Mouse (Mus musculus) kidney, postnatal 0 days (tissue): ENCODE measurements around the gene Coro1c. TPM values are rescaled to one million over a fixed set of nuclear protein-coding genes. Genes with fewer than 3 reads are reported as not detected.

Experiments
- ATAC-seq: fragments of 200-750 bp; cut with Nextera tagmentation; replicated peaks from 2 replicates; pipeline ENCODE4 v1.8.0; 2017; ENCODE audit warnings: low read depth, moderate number of reproducible peaks, moderate TSS enrichment, moderate library complexity; ENCODE audit not compliant: low FRiP score
- DNase-seq: peaks from one replicate; pipeline ENCODE4 v3.0.0-alpha.2; 2016; ENCODE audit warnings: low spot score
- H3K27ac ChIP-seq: fragments of 300-500 bp; sonication (generic); 2 replicates; pipeline ENCODE4 v1.5.1; 2014; ENCODE audit warnings: mild to moderate bottlenecking
- H3K27me3 ChIP-seq: fragments of 300-500 bp; sonication (generic); 2 replicates; pipeline ENCODE4 v1.6.1; 2014; ENCODE audit warnings: low read length, mixed read lengths; ENCODE audit not compliant: insufficient read depth
- H3K36me3 ChIP-seq: fragments of 300-500 bp; sonication (generic); 2 replicates; pipeline ENCODE4 v1.6.1; 2014; ENCODE audit warnings: low read length, mixed read lengths; ENCODE audit not compliant: insufficient read depth
- H3K4me1 ChIP-seq: fragments of 300-500 bp; sonication (generic); replicated peaks from 2 replicates; pipeline ENCODE4 v1.6.1; 2014; ENCODE audit warnings: antibody characterized with exemption, low read length, mixed read lengths; ENCODE audit not compliant: insufficient read depth
- H3K4me2 ChIP-seq: fragments of 300-500 bp; sonication (generic); 2 replicates; pipeline ENCODE4 v1.6.1; 2014; ENCODE audit warnings: mild to moderate bottlenecking, low read length, moderate library complexity, mixed read lengths
- H3K4me3 ChIP-seq: fragments of 300-500 bp; sonication (generic); replicated peaks from 2 replicates; pipeline ENCODE4 v1.5.1; 2014; ENCODE audit warnings: low read depth, low read length
- H3K9ac ChIP-seq: fragments of 300-500 bp; sonication (generic); 2 replicates; pipeline ENCODE4 v1.6.1; 2014; ENCODE audit warnings: low read depth, low read length
- H3K9me3 ChIP-seq: fragments of 300-500 bp; sonication (generic); replicated peaks from 2 replicates; pipeline ENCODE4 v1.6.1; 2016; ENCODE audit warnings: low read length, inconsistent platforms, mixed read lengths
- CTCF ChIP-seq: IDR thresholded peaks from 2 replicates; pipeline ENCODE4 v1.5.1; 2016; ENCODE audit warnings: antibody characterized with exemption, low read depth, mild to moderate bottlenecking, moderate library complexity
- WGBS: fragments of 180-500 bp; shearing (Covaris S2); extraction: QIAGEN DNeasy Blood & Tissue Kit; methylation state at CpG from one replicate; pipeline ENCODE4 v1.1.7; 2014; 5-methylcytosine and 5-hydroxymethylcytosine counted together
- polyA plus RNA-seq: library from polyadenylated mRNA; unstranded; fragments of >200 nt; fragmentation: Nextera tagmentation; extraction: Ambion mirVana; gene quantifications from 2 replicates; pipeline ENCODE4 v1.2.1, GENCODE M21; 2015

The Coro1c gene
- polyA plus RNA-seq, 1 experiment from 2014 or later: 69.5 TPM

DNA sequence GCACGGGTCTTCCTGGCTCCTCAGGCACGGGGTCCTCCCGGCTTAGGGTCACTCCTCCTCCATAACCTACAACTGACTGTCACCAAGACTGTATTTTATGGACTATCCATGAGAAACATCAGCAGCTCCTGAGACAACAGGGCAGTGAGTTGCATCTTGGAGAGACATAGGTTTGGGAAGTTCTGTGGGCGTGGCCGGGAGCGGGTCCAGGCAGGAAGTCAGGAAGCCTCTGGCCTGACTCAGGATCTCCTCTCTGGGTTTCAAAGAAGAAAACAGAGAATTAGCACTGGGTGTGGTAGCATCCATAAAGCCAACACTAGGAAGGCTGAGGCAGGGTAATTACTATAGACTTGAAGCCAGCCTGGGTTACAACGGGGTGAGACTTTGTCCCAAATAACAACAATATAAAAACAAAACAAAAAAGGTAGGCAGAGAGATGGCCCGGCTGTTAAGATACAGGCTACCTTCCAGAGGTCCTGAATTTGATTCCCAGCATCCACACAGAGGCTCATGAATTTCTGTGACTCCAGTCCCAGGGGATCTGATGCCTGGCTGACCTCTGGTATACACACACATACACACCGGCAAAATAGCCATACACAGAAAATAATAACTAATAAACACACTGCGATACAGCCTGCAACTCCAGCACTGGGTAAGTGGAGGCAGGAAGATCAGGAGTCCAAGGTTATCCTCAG is 21.5 kb upstream of the Coro1c start:
- no peak for ATAC-seq
- no peak overlapping the region for H3K4me3 ChIP-seq
- H3K4me2 ChIP-seq: 0 out of 2 replicates have a peak overlapping the region, but pooled peaks have one; percentile 1
- H3K9me3 ChIP-seq: no peaks in the 10 kb centered on the region; the same call in 1 of the 2 replicates
- no peak overlapping the region for H3K27ac ChIP-seq
- no peaks in the 10 kb centered on the region for H3K27me3 ChIP-seq
- no peak overlapping the region for H3K9ac ChIP-seq
- peak; percentile 57 for DNase-seq
- no peaks in the 10 kb centered on the region for H3K36me3 ChIP-seq
- no peak for TF ChIP-seq CTCF
- 27% methylated on average over 10 of the region's 10 CpGs for WGBS
- H3K4me1 ChIP-seq: no peaks in the 10 kb centered on the region

GRCm38 (mm10) chr5:113929526-113929925 is 21.0 kb upstream of the Coro1c start:
- no peaks in the 10 kb centered on the region; the same call in 1 of the 2 replicates for H3K9me3 ChIP-seq
- no peaks in the 10 kb centered on the region for H3K36me3 ChIP-seq
- H3K4me1 ChIP-seq: no peaks in the 10 kb centered on the region
- no peak overlapping the region for H3K9ac ChIP-seq
- ATAC-seq (no peak), DNase-seq (no peak)
- no peak overlapping the region for H3K27ac ChIP-seq
- peak; percentile 35; the same call in 1 of the 2 replicates for TF ChIP-seq CTCF
- no peak overlapping the region for H3K4me3 ChIP-seq
- WGBS: 61% methylated on average over 10 of the region's 10 CpGs
- H3K27me3 ChIP-seq: no peaks in the 10 kb centered on the region
- H3K4me2 ChIP-seq: 0 out of 2 replicates have a peak overlapping the region, but pooled peaks have one; percentile 1

DNA sequence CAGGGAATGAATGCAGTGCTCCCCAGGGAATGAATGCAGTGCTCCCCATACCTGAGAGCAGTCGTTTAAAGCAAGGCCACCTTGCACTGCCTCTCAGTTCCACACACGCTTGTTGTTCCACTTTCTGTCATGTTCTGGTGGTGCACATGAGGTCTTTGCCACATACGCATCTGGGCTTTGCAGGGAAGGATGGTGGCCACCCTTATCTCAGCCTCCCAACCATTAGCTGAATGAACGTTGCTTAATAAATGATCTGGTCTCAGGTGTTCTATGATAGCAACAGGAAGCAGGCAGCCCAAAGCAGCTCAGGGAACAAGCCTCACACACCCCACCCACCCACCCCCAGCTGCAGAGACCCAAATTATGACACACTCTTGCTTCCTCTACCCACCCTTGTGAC is 16.1 kb upstream of the Coro1c start:
- 80% methylated on average over 4 of the region's 4 CpGs for WGBS
- Histone ChIP-seq H3K4me3 (no peak overlapping the region), H3K4me2 (no peak overlapping the region), H3K27ac (no peak overlapping the region), H3K9ac (no peak overlapping the region), H3K27me3 (no peaks in the 10 kb centered on the region), H3K36me3 (no peaks in the 10 kb centered on the region), H3K9me3 (no peaks in the 10 kb centered on the region; the same call in 1 of the 2 replicates), H3K4me1 (peaks cover 3% of the 10 kb centered on the region; the same call in 1 of the 2 replicates)
- ATAC-seq (no peak), DNase-seq (no peak)
- no peak for TF ChIP-seq CTCF

DNA sequence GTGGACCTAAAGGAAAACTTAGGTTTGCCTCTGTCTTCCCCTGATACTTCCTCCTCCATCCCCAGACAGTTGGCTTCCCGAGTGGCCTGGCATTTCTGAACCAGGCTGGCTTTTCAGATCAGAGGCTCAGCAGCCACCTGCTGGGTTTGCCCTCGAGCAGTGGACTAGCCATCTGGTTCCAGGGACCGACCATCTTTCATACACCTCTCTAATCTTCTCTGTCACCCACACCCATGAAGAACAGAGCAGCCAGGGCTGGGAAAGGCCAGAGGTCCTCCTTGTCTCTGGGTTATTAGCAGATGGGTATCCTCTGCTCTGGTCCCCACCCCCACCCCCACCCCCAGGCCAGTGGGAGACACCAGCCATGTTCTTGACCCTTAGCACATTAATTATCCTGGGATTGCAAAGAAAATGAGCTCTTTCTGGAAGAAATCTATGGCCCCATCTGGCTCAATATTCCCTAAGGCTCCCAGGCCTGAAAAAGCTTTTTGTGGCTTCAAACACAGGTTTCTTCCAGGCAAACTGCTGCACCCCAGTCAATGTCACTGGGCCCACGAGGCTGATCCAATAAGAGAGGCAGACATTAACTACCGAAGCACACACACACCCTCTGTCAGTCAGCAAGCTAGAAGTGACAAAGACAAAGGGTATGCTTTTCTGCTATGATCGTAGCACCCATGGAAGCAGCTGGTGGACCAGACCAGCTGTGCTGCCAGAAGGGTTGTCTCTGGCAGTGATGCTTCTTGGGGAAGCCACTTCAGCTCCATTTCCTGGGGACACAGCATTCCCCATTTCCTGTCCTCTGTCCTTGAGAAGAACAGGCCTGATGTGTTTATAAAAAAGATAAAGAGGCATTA is 13.0 kb upstream of the Coro1c start:
- H3K36me3 ChIP-seq: no peaks in the 10 kb centered on the region
- peaks cover 7% of the 10 kb centered on the region for H3K4me1 ChIP-seq
- no peak overlapping the region for H3K9ac ChIP-seq
- H3K27me3 ChIP-seq: no peaks in the 10 kb centered on the region
- no peak overlapping the region for H3K4me3 ChIP-seq
- DNase-seq: no peak
- no peaks in the 10 kb centered on the region for H3K9me3 ChIP-seq
- WGBS: 29% methylated on average over 6 of the region's 6 CpGs
- ATAC-seq: no peak; the same call in 1 of the 2 replicates
- no peak overlapping the region for H3K27ac ChIP-seq
- no peak for TF ChIP-seq CTCF
- no peak overlapping the region for H3K4me2 ChIP-seq

- no peaks in the 10 kb centered on the region for H3K27me3 ChIP-seq
- TF ChIP-seq CTCF: no peak
- peaks cover 7% of the 10 kb centered on the region for H3K4me1 ChIP-seq
- no peaks in the 10 kb centered on the region for H3K36me3 ChIP-seq
- no peak overlapping the region for H3K4me3 ChIP-seq
- DNase-seq (no peak), ATAC-seq (no peak)
- WGBS: 43% methylated on average over 7 of the region's 7 CpGs
- H3K9ac ChIP-seq: no peak overlapping the region
- no peaks in the 10 kb centered on the region for H3K9me3 ChIP-seq
- H3K27ac ChIP-seq: no peak overlapping the region
- no peak overlapping the region for H3K4me2 ChIP-seq
Observed at GRCm38 (mm10) chr5:113919060-113919459, 10.5 kb upstream of the Coro1c start.

- Histone ChIP-seq H3K9ac (no peak overlapping the region), H3K36me3 (no peaks in the 10 kb centered on the region), H3K4me2 (no peak overlapping the region), H3K4me3 (no peak overlapping the region), H3K4me1 (peaks cover 7% of the 10 kb centered on the region), H3K27ac (peak overlapping the region; percentile 50), H3K9me3 (no peaks in the 10 kb centered on the region), H3K27me3 (no peaks in the 10 kb centered on the region)
- TF ChIP-seq CTCF: no peak
- DNase-seq (peak; percentile 62), ATAC-seq (no peak; the same call in 1 of the 2 replicates)
- WGBS: 18% methylated on average over 9 of the region's 9 CpGs
Observed at GRCm38 (mm10) chr5:113918654-113919053, 10.1 kb upstream of the Coro1c start.
